Mouse (Mus musculus): ENCODE measurements at regions not wholly inside any gene's neighbourhood (a gene's known extent, or its start where the extent isn't known, plus 50 kb on each side); places are given as distances from the start of the nearest gene placed in this dataset.

GRCm38 (mm10) chr3:156170076-156170475 is 391.5 kb upstream of the Negr1 start:
- dilution Hi-C loops (cut with MboI; ENCODE audit: extremely low pct_ligation_motif_present, extremely low pct_unique_long_range_greater_than_20kb, low sequenced_read_pairs) (no loop called here), in situ Hi-C loops (cut with MboI; ENCODE audit: low pct_ligation_motif_present, low pct_unique_long_range_greater_than_20kb, low sequenced_read_pairs) (no loop called here)
- Histone ChIP-seq H3K27me3 (replicated peaks) (no peaks in the 10 kb centered on the region), H3K9me3 (replicated peaks; ENCODE audit: low read length) (peaks cover 9% of the 10 kb centered on the region), H3K4me3 (replicated peaks in 1 of 3; ENCODE audit: low read depth in 2 of 3, low read length in 2 of 3, poor library complexity in 1 of 3) (no peak overlapping the region), H3K4me2 (ENCODE audit: insufficient read depth, low read depth, poor library complexity, severe bottlenecking) (no peak overlapping the region), H3K9ac (ENCODE audit: insufficient read depth, low read depth) (no peak overlapping the region), H3K27ac (ENCODE audit: insufficient read depth, low read depth) (no peak overlapping the region), H3K4me1 (ENCODE audit: control insufficient read depth in 1 of 2, insufficient read depth in 2 of 2) (no peaks in the 10 kb centered on the region), H3K79me2 (replicated peaks; ENCODE audit: control insufficient read depth, extremely low read depth, insufficient read depth, poor library complexity, severe bottlenecking) (no peaks in the 10 kb centered on the region), H3K36me3 (replicated peaks in 1 of 2; ENCODE audit: control insufficient read depth in 1 of 2, insufficient read depth in 1 of 2, low read length in 1 of 2) (no peaks in the 10 kb centered on the region)
- DNase-seq (ENCODE audit: extremely low read depth): peak; percentile 17
- TF ChIP-seq MAFK (IDR thresholded peaks at IDR 0.05; ENCODE audit: insufficient replicate concordance, low read length) (no peak), USF2 (conservative IDR thresholded peaks at IDR 0.05; ENCODE audit: low read depth, low read length) (no peak), TBP (conservative IDR thresholded peaks at IDR 0.05; ENCODE audit: low read depth, low read length) (no peak), TCF12 (IDR thresholded peaks at IDR 0.05; ENCODE audit: low read depth, low read length) (no peak), EP300 (IDR thresholded peaks at IDR 0.05; ENCODE audit: low read length) (no peak), MYC (IDR thresholded peaks at IDR 0.05; ENCODE audit: low read depth, low read length) (no peak), CHD2 (IDR thresholded peaks at IDR 0.05; ENCODE audit: low read length) (no peak), CTCF (conservative IDR thresholded peaks at IDR 0.05 in 1 of 2, IDR thresholded peaks at IDR 0.05 in 1 of 2; ENCODE audit: low read depth in 2 of 2, low read length in 2 of 2) (no peak), ZC3H11A (IDR thresholded peaks at IDR 0.05; ENCODE audit: low read depth, low read length) (no peak), UBTF (IDR thresholded peaks at IDR 0.05; ENCODE audit: low read depth, low read length) (no peak), NRF1 (IDR thresholded peaks at IDR 0.05; ENCODE audit: low read depth, low read length) (no peak), MXI1 (IDR thresholded peaks at IDR 0.05; ENCODE audit: low read depth, low read length) (no peak), RAD21 (IDR thresholded peaks at IDR 0.05; ENCODE audit: low read depth, low read length) (no peak), JUN (IDR thresholded peaks at IDR 0.05; ENCODE audit: insufficient read depth, low read depth, low read length) (no peak), MAZ (IDR thresholded peaks at IDR 0.05; ENCODE audit: low read depth, low read length) (no peak)

GRCm38 (mm10) chr3:156198688-156199087 is 362.9 kb upstream of the Negr1 start:
- TF ChIP-seq CHD2 (IDR thresholded peaks at IDR 0.05; ENCODE audit: low read length) (no peak), ZNF384 (IDR thresholded peaks at IDR 0.05; ENCODE audit: low read depth, low read length) (no peak), HCFC1 (IDR thresholded peaks at IDR 0.05; ENCODE audit: low read depth, low read length) (no peak), USF2 (conservative IDR thresholded peaks at IDR 0.05; ENCODE audit: low read depth, low read length) (no peak), TBP (conservative IDR thresholded peaks at IDR 0.05; ENCODE audit: low read depth, low read length) (no peak), POLR2A (IDR thresholded peaks at IDR 0.05; ENCODE audit: low read depth, low read length) (no peak), MYC (IDR thresholded peaks at IDR 0.05; ENCODE audit: low read depth, low read length) (no peak), ELF1 (IDR thresholded peaks at IDR 0.05; ENCODE audit: low read depth, low read length) (no peak), PAX5 (IDR thresholded peaks at IDR 0.05; ENCODE audit: low read length) (no peak), BHLHE40 (IDR thresholded peaks at IDR 0.05; ENCODE audit: low read depth, low read length) (no peak), RAD21 (IDR thresholded peaks at IDR 0.05; ENCODE audit: low read depth, low read length) (no peak), RCOR1 (conservative IDR thresholded peaks at IDR 0.05; ENCODE audit: low read depth, low read length) (no peak), ZMIZ1 (IDR thresholded peaks at IDR 0.05; ENCODE audit: low read depth, low read length) (no peak)
- no peak overlapping the region for H3K4me2 ChIP-seq (ENCODE audit: insufficient read depth, low read depth, poor library complexity, severe bottlenecking)
- no peaks in the 10 kb centered on the region for H3K79me2 ChIP-seq (replicated peaks; ENCODE audit: control insufficient read depth, extremely low read depth, insufficient read depth, poor library complexity, severe bottlenecking)
- dilution Hi-C loops (cut with MboI; ENCODE audit: extremely low pct_ligation_motif_present, extremely low pct_unique_long_range_greater_than_20kb, low sequenced_read_pairs) (no loop called here), in situ Hi-C loops (cut with MboI; ENCODE audit: low pct_ligation_motif_present, low pct_unique_long_range_greater_than_20kb, low sequenced_read_pairs) (no loop called here)
- H3K4me3 ChIP-seq (replicated peaks in 1 of 3; ENCODE audit: low read depth in 2 of 3, low read length in 2 of 3, poor library complexity in 1 of 3): no peak overlapping the region
- peaks cover 0 to 11% of the 10 kb centered on the region in 2 experiments; a peak in 1 of 4 replicates for H3K4me1 ChIP-seq (ENCODE audit: control insufficient read depth in 1 of 2, insufficient read depth in 2 of 2)
- H3K9ac ChIP-seq (ENCODE audit: insufficient read depth, low read depth): no peak overlapping the region
- H3K36me3 ChIP-seq (replicated peaks in 1 of 2; ENCODE audit: control insufficient read depth in 1 of 2, insufficient read depth in 1 of 2, low read length in 1 of 2): no peaks in the 10 kb centered on the region
- no peak overlapping the region for H3K27ac ChIP-seq (ENCODE audit: insufficient read depth, low read depth)
- H3K27me3 ChIP-seq (replicated peaks): no peaks in the 10 kb centered on the region
- H3K9me3 ChIP-seq (replicated peaks; ENCODE audit: low read length): peaks cover 10% of the 10 kb centered on the region
- peak; percentile 21 for DNase-seq (ENCODE audit: extremely low read depth)

All from CH12.LX (cell line).